Mouse (Mus musculus) kidney, adult 11 months (tissue): Measurements from ENCODE around the gene Zmynd19.
A peak's percentile ranks its signal among the peaks of the same experiment; 100 is the strongest.

ENCODE experiments used
- DNase-seq: peaks from one replicate; pipeline ENCODE4 v3.0.0; 2022

Zmynd19 gene

DNA sequence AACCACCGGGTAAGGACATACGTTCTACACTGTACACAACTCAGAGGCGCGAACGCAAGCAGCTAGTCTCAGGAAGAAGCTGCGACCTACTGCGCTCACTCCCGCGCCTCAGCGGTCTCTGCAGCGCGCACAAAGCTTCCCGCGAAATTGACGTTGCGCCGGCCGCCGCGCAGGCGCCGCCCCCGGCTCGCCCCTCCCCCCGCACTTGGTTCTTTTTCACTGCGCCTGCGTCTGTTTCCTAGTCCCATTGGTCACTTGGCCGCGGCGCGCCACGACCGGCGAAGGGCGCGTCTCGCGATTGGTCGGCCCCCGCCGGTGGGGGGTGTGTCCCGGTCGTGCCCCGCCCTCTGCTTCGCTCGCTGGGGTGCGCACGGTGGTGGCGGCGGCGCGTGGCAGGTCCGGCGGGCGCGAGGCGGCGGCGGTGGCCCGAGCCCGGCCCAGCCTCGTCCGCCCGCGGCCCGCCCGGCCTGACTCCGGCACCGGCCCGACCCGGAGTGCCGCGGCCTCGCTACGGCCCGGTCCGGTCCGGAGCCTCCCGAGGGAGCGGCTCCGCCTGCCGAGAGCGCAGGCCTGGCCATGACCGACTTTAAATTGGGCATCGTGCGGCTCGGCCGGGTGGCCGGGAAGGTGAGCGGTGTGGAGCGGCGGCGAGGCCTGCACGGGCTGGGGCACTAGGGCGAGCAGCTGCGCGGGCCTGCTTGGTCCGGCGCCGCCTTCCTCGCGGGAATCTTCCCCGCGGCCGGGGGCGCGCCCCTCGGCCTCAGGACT is at the start of gene Zmynd19:
Gene Zmynd19 (plus strand): TSS at position 372 of the 768 bp plus-strand sequence.
- DNase-seq: peak; percentile 96

DNA sequence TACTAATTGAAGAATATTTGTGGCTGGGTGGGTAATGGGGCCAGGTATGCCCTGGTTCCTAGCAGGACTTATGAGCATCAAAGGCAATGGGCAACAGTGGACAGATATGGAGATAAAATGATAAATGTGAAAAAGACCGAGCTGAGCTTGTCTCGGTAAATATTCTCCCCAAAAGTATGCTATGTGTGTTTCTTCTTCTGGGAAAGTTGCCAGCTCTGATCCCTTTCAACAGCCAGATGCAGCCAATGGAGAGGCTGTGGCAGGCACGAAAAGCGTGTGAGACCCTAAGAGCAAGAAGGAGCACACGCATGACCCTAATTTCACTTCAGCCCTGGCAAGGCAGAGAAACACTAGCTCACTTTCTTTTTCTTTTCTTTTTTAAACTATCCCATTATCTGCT is 48.5 kb upstream of the Zmynd19 start:
- DNase-seq: no peak

DNA sequence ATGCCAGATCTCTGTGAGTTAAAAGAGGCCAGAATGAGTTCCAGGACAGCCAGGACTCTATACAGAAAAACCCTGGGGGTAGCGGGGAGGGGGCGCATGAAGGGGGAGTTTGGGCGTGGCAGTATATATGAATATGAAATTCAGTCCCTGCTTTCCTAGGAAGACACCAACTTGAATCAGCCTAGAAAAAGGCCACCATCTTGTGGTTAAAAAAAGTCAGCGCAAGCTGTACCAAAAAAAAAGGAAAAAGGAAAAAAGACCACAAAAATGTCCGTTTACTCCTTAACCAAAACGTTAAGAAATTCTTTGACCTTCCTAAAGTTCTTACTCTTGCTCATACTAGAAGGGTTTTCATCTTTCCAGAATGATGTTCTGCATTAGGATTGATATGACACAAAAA is 46.6 kb upstream of the Zmynd19 start:
- no peak for DNase-seq

DNA sequence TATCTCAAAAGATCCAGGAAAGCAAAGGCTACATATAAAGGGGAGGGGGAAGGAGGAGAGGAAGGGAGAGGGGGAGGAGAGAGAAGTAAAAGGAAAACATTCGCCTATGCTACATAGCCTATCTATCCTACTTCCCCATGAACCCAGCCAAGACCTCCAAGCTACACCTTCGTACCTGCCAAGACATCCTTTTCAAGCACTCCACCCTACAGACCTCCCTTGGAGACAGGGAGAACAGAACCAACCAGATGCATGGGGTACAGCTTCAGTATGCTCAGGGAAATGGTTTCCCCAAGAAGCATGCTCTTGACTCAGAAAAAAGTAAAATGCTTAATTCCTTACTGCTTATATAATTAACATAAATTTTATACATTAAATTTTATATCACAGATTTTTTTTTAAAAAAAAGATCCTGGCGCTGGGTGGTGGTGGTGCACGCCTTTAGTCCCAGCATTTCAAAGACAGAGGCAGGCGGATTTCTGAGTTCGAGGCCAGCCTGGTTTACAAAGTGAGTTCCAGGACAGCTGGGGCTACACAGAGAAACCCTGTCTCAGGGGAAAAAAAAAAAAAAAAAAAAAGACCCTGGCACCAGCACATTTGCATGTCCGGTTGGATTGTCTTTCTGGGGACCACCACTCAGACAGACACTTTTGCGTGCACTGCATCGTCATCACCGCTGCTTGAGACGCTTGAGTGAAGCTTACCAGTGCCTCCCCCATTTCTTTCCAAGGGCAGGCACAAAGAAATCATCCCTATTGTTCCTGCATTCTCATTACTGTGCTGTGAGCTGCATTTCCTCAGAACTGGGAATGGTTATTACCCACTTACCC is 44.6 kb upstream of the Zmynd19 start:
- DNase-seq: no peak

DNA sequence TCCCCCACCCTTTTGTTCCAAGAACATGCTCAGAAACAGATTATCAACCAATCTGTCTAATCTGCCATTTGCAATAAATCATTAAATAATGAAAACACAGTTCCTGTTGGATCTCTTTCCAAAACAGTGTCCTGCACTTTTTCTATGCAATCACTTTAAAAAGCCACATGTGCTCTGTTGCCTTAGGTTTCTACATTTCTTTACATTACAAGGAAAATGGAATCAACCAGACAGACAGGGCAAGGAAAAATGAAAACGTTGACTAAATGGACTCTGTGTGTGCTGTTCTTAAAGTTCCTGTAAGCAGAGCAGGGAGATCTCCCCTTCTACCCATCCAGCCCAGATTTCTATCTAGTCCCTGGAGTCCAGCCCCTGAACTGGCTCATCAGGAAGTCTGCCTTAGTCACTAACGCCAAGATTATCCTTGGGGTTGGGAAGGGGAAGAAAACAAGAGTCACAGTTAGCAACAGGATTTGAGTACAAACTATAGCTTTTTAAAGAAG is 43.9 kb upstream of the Zmynd19 start:
- DNase-seq: no peak

DNA sequence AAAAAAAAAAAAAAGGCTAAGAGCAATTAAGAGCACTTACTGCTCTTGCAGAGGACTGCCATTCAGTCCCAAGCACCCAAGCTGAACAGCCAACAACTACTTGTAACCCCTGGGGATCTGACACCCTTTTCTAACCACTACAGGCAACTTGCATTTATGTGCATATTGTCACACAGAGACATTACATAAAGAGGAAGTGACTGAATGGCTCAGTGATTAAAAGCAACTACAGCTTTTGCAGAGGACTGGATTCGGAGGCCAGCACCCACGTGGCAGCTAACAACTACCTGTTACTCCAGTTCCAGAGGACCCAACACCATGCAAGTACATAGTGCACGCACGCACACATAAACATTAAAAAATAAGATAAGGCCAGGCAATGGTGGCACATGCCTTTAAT is 39.1 kb upstream of the Zmynd19 start:
- no peak for DNase-seq

DNA sequence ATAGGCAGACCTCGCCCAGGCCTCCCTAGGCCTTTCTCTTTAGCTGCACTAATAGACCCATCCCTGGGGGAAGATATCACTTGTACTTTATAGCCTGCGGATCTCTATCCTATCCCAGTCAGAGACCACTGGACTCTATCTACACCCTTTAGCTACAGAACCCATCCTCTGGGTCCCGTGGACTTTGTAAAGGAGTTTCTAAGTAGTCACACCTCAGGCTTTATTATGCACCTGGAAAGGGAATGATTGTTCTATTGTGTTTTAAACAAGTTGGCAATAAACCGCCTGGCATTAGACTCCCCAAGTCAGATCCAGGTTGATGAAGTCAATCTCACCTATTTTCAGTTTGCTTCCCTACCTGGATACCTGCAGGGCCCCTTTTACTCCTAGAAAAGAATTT is 37.4 kb upstream of the Zmynd19 start:
- no peak for DNase-seq

DNA sequence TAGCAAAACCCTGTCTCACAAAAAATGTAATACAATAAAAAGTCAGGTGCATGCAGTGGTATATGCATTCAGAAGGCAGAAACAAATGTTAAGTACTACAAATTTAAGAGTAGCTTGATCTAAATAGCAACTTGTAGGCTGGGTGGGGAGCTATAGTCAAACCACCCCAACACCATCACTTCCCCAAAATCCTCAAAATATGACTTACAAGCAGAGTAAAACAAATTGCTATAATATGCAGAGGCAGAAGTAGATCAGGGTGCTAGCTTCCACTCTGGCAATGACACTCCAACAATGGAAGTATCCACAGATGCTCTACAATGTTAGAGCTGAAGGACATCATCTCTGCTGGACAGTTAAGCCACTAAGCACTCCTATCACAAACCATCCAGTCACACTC is 37.0 kb upstream of the Zmynd19 start:
- no peak for DNase-seq

DNA sequence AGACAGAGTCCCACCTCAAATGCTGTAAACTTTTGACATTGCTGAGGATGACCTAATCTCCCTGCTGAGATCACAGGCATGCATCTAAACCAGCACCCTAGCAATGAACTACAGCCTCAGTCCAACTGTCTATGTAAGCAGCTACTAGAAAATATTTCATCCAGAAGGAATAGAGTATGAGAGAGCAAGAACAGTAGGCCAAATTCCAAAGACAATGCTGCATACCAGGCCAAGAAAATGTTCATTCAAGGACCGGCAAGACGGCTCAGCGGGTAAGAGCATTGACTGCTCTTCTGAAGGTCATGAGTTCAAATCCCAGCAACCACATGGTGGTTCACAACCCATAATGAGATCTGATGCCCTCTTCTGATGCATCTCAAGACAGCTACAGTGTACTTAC is 34.8 kb upstream of the Zmynd19 start:
- DNase-seq: no peak

DNA sequence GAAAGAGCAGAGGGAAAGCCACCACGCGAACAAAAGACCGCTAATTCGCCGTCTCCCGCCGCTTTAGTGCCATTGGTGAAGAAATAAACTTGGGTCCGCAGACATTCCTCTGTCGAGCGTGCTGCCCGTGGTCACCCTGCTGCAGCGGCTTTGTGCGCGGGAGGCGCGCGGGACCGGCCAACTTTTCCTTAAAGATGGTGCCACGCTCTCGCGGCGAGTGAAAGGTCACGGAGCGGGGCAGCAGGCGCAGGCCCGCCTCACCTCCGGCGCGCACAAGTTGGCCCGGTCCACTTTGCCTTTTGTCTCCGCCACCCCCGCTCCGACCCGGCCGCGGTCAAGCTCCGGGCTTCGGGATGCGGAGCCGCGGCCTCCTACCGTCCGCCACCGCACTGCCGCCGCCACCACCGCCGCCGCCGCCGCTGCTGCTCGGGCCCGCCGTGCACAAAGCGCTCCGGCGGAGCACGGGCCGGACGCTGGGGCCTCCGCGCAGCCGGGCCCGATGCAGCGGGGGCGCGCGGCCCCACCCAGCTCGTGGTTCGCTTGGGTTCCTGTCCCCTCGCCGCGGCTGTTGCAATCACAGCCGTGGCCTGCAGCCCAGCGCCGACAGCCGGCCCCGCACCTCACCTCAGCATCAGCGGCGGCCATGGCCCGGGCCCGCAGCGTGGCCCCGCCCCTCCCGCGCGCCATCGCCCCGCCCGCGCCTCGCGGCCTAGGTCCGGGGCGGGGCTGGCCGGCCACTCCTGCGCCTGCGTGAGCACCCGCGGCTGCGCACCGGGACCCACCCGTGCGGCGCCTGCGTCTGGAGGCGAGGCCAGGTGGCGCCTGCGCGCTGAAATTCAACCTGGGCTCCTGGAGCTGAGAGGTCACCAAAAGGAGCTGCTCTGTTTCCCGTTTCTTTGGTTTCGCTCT is 30.4 kb upstream of the Zmynd19 start, which contains the start of gene Ehmt1:
Gene Ehmt1 (minus strand): TSS at position 685 of the 909 bp plus-strand sequence.
- peak; percentile 94 for DNase-seq

DNA sequence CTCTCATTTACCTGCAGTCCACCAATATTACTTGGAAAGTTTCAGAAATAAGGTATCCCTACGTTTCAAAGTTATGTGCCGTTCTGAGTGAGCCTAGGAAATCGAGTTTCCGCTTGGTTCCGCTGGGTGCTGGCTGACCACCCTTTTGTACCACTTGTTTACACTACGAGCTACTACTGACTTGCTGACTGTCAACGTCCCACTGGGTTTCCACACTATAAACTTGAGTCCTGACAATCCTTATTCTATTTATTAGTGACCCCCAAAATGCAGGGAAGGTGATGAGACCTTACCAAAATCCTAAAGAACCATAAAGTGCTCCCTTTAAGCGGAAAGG is 29.8 kb upstream of the Zmynd19 start:
- DNase-seq: no peak

DNA sequence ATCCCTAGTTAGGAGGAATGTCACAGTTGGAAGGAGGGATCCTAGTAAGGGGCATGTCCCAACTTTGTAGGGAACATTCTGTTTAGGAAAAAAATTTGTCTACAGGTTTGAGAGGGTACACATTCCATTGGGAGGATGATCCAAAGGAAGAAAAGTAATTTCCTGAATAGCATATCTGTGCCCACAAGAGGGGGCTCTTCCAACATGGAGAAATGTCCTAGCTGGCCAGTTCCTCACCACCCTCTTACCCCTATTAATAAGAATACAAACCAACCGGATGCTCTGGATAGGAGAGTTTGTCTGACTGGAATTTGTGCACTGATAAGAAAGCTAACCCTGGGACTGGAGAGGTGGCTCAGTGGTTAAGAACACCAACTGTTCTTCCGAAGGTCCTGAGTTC is 26.0 kb upstream of the Zmynd19 start:
- DNase-seq: no peak

DNA sequence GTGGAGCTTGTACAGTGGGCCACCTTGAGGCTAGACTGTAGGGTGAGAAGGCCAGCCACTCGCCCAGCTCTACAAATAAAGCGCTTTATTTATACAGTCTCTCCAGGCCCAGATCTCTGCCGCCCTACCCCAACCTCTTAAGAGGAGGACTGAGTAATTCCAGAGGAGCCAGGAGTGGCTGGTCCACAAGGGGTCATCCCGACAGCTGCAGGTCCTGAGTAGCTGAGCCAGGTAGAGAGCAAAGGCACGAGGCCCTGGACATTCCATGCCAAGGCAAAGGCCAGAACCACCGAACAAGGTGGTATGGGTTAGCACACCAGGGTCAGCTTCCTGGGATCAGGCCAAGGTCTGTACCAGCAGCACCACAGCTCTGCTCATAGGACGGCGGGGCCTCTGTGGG is 24.3 kb upstream of the Zmynd19 start:
- DNase-seq: peak; percentile 18

DNA sequence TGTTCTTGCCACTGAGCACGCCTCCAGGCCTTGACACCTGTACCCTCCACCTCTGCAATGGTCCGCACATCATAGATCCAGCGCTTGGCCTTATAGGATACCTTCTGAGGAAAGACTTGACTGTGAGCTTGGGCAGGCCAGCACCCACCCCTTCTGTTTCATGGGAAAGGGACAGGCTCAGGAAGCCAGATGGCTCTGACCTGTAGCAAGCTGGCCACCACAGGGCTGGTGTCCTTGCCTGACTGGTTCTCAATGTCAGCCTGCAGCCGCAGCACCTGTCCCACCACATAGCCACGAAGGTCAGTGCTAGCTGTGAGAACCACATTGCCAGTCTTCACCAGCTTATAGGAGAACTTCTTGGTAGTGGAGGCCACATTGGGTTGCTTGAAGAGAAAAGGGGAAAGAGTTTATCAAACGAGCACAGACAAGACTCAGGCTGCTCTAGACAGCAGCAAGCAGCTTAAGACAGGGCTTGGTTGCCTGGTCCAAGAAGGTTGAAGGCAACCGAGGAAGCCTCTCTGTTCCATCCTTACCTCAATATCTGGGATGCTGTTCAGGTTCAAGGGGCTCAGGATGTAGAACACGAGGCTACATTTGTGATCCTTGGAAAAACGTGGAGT is 23.1 kb upstream of the Zmynd19 start:
- DNase-seq: peak; percentile 46

DNA sequence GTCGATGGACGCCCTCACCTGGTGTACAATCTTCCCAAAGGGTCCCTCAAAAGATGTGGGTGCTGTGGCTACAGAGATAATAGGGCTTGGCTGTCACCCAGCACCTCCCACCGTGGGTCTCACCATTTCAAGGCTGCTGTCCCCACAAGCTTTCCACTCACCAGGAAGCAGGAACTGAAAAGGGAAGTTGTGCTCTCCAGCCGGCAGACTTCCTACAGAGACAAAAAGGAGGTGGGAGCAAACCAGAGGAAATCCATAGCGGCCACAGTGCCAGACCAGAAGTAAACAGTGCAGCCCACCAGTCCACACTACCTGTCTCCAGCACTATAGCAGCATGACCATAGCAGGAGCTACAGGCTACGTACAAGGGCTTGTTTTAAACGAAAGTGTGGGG is 22.6 kb upstream of the Zmynd19 start:
- DNase-seq: no peak

DNA sequence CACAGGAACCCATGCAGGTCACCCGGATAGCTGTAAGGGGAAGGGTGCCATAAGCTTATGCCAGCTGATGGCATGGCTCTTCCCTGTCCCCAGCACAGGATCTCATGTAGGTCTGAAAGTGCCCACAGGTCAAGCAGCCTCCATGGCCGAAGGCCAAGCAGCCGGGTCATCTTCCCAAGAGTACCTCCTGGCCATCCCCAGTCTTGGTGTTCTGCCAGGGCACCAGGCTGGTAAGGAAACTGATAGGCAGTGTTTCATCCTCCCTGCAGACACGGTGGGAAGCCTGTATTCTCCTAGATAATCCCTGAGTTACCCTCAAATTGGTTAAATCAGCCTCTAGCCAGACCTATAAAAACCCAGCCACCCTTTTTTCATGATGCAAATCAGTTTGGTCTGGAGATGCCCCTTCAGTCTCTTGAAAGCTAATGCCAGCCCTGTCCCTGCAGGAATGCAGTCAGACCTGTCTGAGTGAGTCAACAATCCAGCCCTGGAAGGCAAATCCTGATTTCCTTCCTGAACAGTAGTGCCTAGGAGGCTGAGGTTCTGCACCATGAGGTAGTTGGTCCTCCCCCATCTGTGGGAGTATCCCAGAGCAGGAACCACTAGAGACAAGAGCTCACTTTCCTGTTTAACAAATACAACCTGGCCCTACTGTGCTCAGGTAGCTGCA is 21.6 kb upstream of the Zmynd19 start:
- DNase-seq: peak; percentile 86

DNA sequence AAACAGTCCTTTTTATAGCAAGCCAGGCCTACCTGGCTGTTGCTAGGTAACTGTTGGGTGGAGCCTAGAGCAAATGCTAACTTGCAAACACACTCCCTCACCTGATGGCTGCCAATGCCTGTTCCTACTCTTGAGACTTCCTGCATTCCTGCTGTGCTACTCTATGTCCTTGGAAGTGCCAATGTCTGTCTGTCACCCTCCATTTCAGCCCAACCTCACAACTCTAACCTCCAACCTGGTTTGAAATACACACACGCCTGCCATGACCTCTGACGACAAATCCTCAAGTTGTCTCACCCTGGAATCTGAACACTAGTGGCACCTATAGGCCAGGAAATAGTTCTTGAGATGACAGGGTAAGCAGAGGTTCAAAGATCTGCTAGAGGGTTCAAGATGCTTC is 20.5 kb upstream of the Zmynd19 start:
- peak; percentile 84 for DNase-seq

DNA sequence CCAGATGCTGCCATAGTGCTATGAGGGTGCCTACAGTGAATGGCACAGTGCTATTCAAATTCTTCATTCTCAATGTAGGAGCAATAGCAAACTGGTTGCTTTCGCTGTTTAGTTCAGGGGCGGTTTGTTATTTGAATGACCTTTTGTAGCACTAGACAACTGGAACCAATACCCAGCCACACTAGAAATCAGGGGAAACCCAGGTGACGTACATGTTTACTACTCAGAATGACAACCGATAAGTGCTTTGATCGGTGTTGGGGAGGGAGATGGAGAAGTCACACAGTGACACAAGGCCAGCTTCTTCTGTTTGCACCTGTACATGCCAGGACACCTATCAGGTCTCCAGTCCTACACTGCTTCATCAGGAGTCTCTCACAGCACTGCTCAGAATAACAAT is 20.0 kb upstream of the Zmynd19 start:
- DNase-seq: no peak

DNA sequence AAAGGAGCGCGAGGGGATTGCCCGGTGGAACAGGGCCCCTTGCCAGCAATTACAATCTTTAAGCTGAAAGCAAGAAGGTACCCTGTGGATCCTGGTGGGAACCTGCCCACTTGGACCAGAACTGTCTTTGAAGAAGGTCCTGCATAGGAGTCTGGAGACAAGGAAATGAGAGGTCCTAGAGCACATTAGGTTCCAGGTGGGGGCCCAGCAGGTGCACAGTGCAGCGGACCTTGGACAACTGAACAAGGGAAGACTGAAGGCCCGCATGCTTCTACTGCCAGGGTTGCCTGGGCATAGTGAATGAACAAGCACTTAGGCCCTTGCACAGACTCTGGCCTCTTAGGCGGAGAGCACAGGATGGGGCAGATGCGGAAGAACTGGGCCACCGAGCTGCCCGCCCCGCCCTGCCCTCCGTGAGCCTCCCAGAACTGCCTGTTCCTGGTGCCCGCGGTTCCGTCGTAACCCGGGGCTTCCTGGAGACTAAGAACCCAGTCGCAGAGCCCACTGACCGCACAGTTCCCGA is 15.1 kb upstream of the Zmynd19 start:
- peak; percentile 74 for DNase-seq

DNA sequence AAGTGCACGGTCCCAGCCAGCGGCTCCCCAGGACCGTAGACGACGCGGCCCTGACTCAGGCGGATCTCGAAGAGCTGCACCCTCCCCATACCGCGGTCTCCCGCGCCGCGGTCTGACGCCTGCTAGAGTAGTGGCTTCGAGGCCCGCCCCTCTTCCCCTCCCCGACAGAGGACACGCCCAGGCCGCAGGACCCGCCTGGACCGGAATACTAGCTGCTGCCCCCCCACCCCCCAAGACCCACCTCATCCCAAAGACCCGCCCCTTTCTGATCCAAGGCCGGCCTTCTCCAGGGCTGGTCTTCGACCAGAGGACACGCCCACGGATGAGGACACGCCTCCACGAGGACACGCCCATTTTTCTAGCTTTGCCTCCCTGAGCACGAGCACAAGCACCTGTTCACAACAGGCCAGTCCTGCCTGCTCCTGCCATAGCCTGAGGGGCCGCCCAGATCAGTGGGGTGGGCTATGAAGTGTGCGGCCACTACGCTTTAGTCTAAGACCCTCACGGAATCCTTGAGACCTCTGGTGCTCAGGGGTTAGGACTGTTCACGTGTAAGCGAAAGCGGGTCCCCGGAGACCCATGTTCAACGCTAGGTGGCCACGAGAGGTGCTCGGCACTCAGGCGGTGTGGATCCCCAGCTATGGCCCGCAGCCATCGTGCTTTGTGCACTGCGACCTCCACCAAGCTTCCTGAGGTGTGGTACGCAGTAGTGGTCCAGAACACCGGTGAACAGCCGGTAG is 14.4 kb upstream of the Zmynd19 start, which contains the start of gene Arrdc1:
Gene Arrdc1 (minus strand): TSS at position 196 of the 740 bp plus-strand sequence.
- DNase-seq: peak; percentile 96

DNA sequence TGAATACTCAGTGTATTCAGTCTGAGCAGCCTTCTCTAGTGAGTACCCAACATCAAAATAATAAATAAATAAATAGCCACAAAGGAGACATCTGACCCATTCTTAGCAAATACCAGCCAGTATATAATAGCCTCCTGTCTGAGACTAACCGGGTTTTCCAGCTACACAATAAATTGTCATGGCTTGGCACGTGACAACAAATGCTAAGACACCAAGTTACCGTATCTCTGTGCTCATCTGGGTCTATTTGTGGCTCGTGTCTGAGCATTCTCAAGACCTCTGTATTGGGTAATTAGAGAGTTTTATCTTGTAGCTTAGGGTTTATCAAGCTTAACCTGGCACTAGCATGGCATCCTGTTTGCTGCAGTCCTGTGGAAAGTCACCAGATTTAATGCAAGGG is 7.5 kb upstream of the Zmynd19 start:
- no peak for DNase-seq
